Mouse (Mus musculus) T-cell, adult 2 months (primary cell): ENCODE results near the gene Hist1h2af.
A peak's percentile ranks its signal among the peaks of the same experiment; 100 is the strongest.

Experiments
- DNase-seq: peaks from one replicate; pipeline ENCODE4 v3.0.0; 2022; ENCODE audit warnings: low spot score

Hist1h2af gene

GRCm38 (mm10) chr13:23533560-23534367 lies at the start of gene Hist1h2af:
TSS of gene Hist1h2af (plus strand) at chr13:23533906.
- DNase-seq: peak; percentile 50

- DNase-seq: no peak
These were observed 48.4 kb upstream of the Hist1h2af start for GRCm38 (mm10) chr13:23485271-23485670.

GRCm38 (mm10) chr13:23488400-23489322 lies 45.0 kb upstream of the Hist1h2af start, which contains the start of gene Btn2a2:
TSS of gene Btn2a2 (minus strand) at chr13:23488857.
- peak; percentile 49 for DNase-seq

GRCm38 (mm10) chr13:23490863-23491262 lies 42.8 kb upstream of the Hist1h2af start:
- DNase-seq: no peak

- DNase-seq: no peak
These were observed 42.4 kb upstream of the Hist1h2af start for GRCm38 (mm10) chr13:23491263-23491662.

GRCm38 (mm10) chr13:23491990-23492389 lies 41.7 kb upstream of the Hist1h2af start:
- no peak for DNase-seq

- DNase-seq: no peak
These were observed 38.2 kb upstream of the Hist1h2af start for GRCm38 (mm10) chr13:23495526-23495925.

- no peak for DNase-seq
These were observed 35.9 kb upstream of the Hist1h2af start for GRCm38 (mm10) chr13:23497656-23498321.

- no peak for DNase-seq
These were observed 35.1 kb upstream of the Hist1h2af start for GRCm38 (mm10) chr13:23498653-23499052.

GRCm38 (mm10) chr13:23499943-23500342 lies 33.8 kb upstream of the Hist1h2af start:
- DNase-seq: no peak

GRCm38 (mm10) chr13:23500424-23501200 lies 33.1 kb upstream of the Hist1h2af start:
- peak; percentile 81 for DNase-seq

GRCm38 (mm10) chr13:23501511-23501910 lies 32.2 kb upstream of the Hist1h2af start:
- no peak for DNase-seq

GRCm38 (mm10) chr13:23502031-23502567 lies 31.6 kb upstream of the Hist1h2af start:
- no peak for DNase-seq

- no peak for DNase-seq
These were observed 30.8 kb upstream of the Hist1h2af start for GRCm38 (mm10) chr13:23502916-23503315.

- peak; percentile 59 for DNase-seq
These were observed 29.9 kb upstream of the Hist1h2af start for GRCm38 (mm10) chr13:23503797-23504196.

GRCm38 (mm10) chr13:23505662-23506345 lies 27.9 kb upstream of the Hist1h2af start:
- no peak for DNase-seq

GRCm38 (mm10) chr13:23506351-23506750 lies 27.4 kb upstream of the Hist1h2af start:
- peak; percentile 48 for DNase-seq

- DNase-seq: no peak
These were observed 26.7 kb upstream of the Hist1h2af start for GRCm38 (mm10) chr13:23506819-23507515.

GRCm38 (mm10) chr13:23510127-23510526 lies 23.6 kb upstream of the Hist1h2af start:
- DNase-seq: no peak

- DNase-seq: no peak
These were observed 20.2 kb upstream of the Hist1h2af start for GRCm38 (mm10) chr13:23513517-23513916.
